Mouse (Mus musculus) stomach, embryonic 14.5 days (tissue): ENCODE measurements around the gene Stk40. TPM values are rescaled to one million over a fixed set of nuclear protein-coding genes. Genes with fewer than 3 reads are reported as not detected.
A peak's percentile ranks its signal among the peaks of the same experiment; 100 is the strongest.

Experiments
- ATAC-seq: fragments of 200-750 bp; cut with Nextera tagmentation; 2 replicates; pipeline ENCODE4 v1.8.0; 2017; ENCODE audit warnings: low read depth, moderate TSS enrichment; ENCODE audit not compliant: insufficient number of reproducible peaks, insufficient read depth, low FRiP score
- H3K27ac ChIP-seq: fragments of 300-500 bp; sonication (generic); 2 replicates; pipeline ENCODE4 v1.5.1; 2014; ENCODE audit warnings: mild to moderate bottlenecking, low read length, moderate library complexity, mixed read lengths
- H3K27me3 ChIP-seq: fragments of 300-500 bp; sonication (generic); 2 replicates; pipeline ENCODE4 v1.6.1; 2014; ENCODE audit warnings: low read length, control low read depth, mixed read lengths; ENCODE audit not compliant: control insufficient read depth, insufficient read depth
- H3K36me3 ChIP-seq: fragments of 300-500 bp; sonication (generic); 2 replicates; pipeline ENCODE4 v1.6.1; 2014; ENCODE audit warnings: mild to moderate bottlenecking, control low read depth, low read length, moderate library complexity, mixed read lengths; ENCODE audit not compliant: control insufficient read depth, insufficient read depth
- H3K4me1 ChIP-seq: fragments of 300-500 bp; sonication (generic); 2 replicates; pipeline ENCODE4 v1.6.1; 2014; ENCODE audit warnings: low read length, control low read depth, mixed read lengths; ENCODE audit not compliant: control insufficient read depth, insufficient read depth
- H3K4me2 ChIP-seq: fragments of 300-500 bp; sonication (generic); replicated peaks from 2 replicates; pipeline ENCODE4 v1.6.1; 2014; ENCODE audit warnings: low read depth, low read length, control low read depth
- H3K4me3 ChIP-seq: fragments of 300-500 bp; sonication (generic); 2 replicates; pipeline ENCODE4 v1.5.1; 2014; ENCODE audit warnings: low read depth, low read length, control low read depth
- H3K9ac ChIP-seq: fragments of 300-500 bp; sonication (generic); replicated peaks from 2 replicates; pipeline ENCODE4 v1.6.1; 2014; ENCODE audit warnings: low read depth, mild to moderate bottlenecking, control low read depth, low read length, moderate library complexity, mixed read lengths
- H3K9me3 ChIP-seq: fragments of 300-500 bp; sonication (generic); 2 replicates; pipeline ENCODE4 v1.6.1; 2016; ENCODE audit warnings: low read depth, low read length, control low read depth; ENCODE audit not compliant: control insufficient read depth
- WGBS: fragments of 180-500 bp; shearing (Covaris S2); extraction: QIAGEN DNeasy Blood & Tissue Kit; methylation state at CpG from one replicate; pipeline ENCODE4 v1.1.7; 2014; 5-methylcytosine and 5-hydroxymethylcytosine counted together
- polyA plus RNA-seq: library from polyadenylated mRNA; unstranded; fragments of >200 nt; fragmentation: Nextera tagmentation; extraction: Ambion mirVana; gene quantifications from 2 replicates; pipeline ENCODE4 v1.2.1, GENCODE M21; 2014

Gene Stk40
- 20.0 and 23.6 TPM in 2 replicates for polyA plus RNA-seq

- Histone ChIP-seq H3K9ac (peak within 1 kb of the TSS; percentile 84), H3K4me2 (peak within 1 kb of the TSS; percentile 81), H3K27ac (peak within 1 kb of the TSS; percentile 87), H3K36me3 (no peaks in the 10 kb centered on the region), H3K9me3 (no peaks in the 10 kb centered on the region), H3K4me1 (peaks cover 19% of the 10 kb centered on the region), H3K4me3 (peak within 1 kb of the TSS; percentile 94), H3K27me3 (no peaks in the 10 kb centered on the region)
- under 1% methylated on average over 34 of the region's 34 CpGs for WGBS
- peak; percentile 94 for ATAC-seq
Observed at GRCm38 (mm10) chr4:126103590-126104068, at the start of gene Stk40. TSS of gene Stk40 (plus strand) at chr4:126103957.

- WGBS = 14% methylated on average over 19 of the region's 19 CpGs
- ATAC-seq = no peak
- Histone ChIP-seq H3K9ac (peak overlapping the region; percentile 25; the same call in 1 of the 2 replicates), H3K36me3 (peaks cover 12% of the 10 kb centered on the region; the same call in 1 of the 2 replicates), H3K4me2 (peak overlapping the region; percentile 60), H3K27ac (no peak overlapping the region), H3K9me3 (no peaks in the 10 kb centered on the region), H3K27me3 (no peaks in the 10 kb centered on the region), H3K4me3 (peak overlapping the region; percentile 51), H3K4me1 (0 out of 2 replicates have a peak, but pooled peaks cover 10% of the 10 kb centered on the region)
Observed at GRCm38 (mm10) chr4:126057207-126058133, 46.3 kb upstream of the Stk40 start.

GRCm38 (mm10) chr4:126058134-126058996 lies 45.4 kb upstream of the Stk40 start, which contains the start of gene Oscp1:
TSS of gene Oscp1 (plus strand) at chr4:126058565.
- no peak within 1 kb of the TSS for H3K27ac ChIP-seq
- H3K27me3 ChIP-seq = no peaks in the 10 kb centered on the region
- WGBS = under 1% methylated on average over 57 of the region's 57 CpGs
- H3K4me1 ChIP-seq = 0 out of 2 replicates have a peak, but pooled peaks cover 10% of the 10 kb centered on the region
- no peaks in the 10 kb centered on the region for H3K9me3 ChIP-seq
- peaks cover 12% of the 10 kb centered on the region; the same call in 1 of the 2 replicates for H3K36me3 ChIP-seq
- peak within 1 kb of the TSS; percentile 33 for H3K9ac ChIP-seq
- H3K4me3 ChIP-seq = peak within 1 kb of the TSS; percentile 51
- peak; percentile 99 for ATAC-seq
- H3K4me2 ChIP-seq = peak within 1 kb of the TSS; percentile 60

- H3K36me3 ChIP-seq = peaks cover 9% of the 10 kb centered on the region; the same call in 1 of the 2 replicates
- H3K27ac ChIP-seq = no peak overlapping the region
- 43% methylated on average over 9 of the region's 9 CpGs for WGBS
- H3K4me3 ChIP-seq = peak overlapping the region; percentile 51
- peak overlapping the region; percentile 60 for H3K4me2 ChIP-seq
- no peaks in the 10 kb centered on the region for H3K9me3 ChIP-seq
- peak overlapping the region; percentile 33 for H3K9ac ChIP-seq
- 0 out of 2 replicates have a peak, but pooled peaks cover 10% of the 10 kb centered on the region for H3K4me1 ChIP-seq
- ATAC-seq = no peak
- no peaks in the 10 kb centered on the region for H3K27me3 ChIP-seq
Observed at GRCm38 (mm10) chr4:126058997-126059362, 44.8 kb upstream of the Stk40 start.

GRCm38 (mm10) chr4:126062856-126063255 lies 40.9 kb upstream of the Stk40 start:
- no peaks in the 10 kb centered on the region for H3K27me3 ChIP-seq
- H3K4me1 ChIP-seq = 0 out of 2 replicates have a peak, but pooled peaks cover 3% of the 10 kb centered on the region
- ATAC-seq = no peak
- H3K27ac ChIP-seq = no peak overlapping the region
- 48% methylated on average over 1 of the region's 1 CpGs for WGBS
- no peaks in the 10 kb centered on the region for H3K9me3 ChIP-seq
- H3K4me3 ChIP-seq = no peak overlapping the region
- H3K9ac ChIP-seq = no peak overlapping the region
- H3K4me2 ChIP-seq = no peak overlapping the region
- H3K36me3 ChIP-seq = no peaks in the 10 kb centered on the region

GRCm38 (mm10) chr4:126065241-126065640 lies 38.5 kb upstream of the Stk40 start:
- no peak overlapping the region for H3K4me2 ChIP-seq
- H3K9ac ChIP-seq = no peak overlapping the region
- ATAC-seq = no peak
- WGBS = 82% methylated on average over 7 of the region's 7 CpGs
- no peak overlapping the region for H3K4me3 ChIP-seq
- no peaks in the 10 kb centered on the region for H3K27me3 ChIP-seq
- H3K36me3 ChIP-seq = no peaks in the 10 kb centered on the region
- no peaks in the 10 kb centered on the region for H3K9me3 ChIP-seq
- H3K4me1 ChIP-seq = no peaks in the 10 kb centered on the region
- H3K27ac ChIP-seq = no peak overlapping the region

GRCm38 (mm10) chr4:126067401-126068077 lies 36.2 kb upstream of the Stk40 start:
- Histone ChIP-seq H3K4me3 (no peak overlapping the region), H3K9me3 (no peaks in the 10 kb centered on the region), H3K4me2 (no peak overlapping the region), H3K27me3 (no peaks in the 10 kb centered on the region), H3K36me3 (no peaks in the 10 kb centered on the region), H3K9ac (no peak overlapping the region), H3K4me1 (no peaks in the 10 kb centered on the region), H3K27ac (no peak overlapping the region)
- no peak for ATAC-seq
- WGBS = 76% methylated on average over 15 of the region's 15 CpGs
